In the genomic region with DNA sequence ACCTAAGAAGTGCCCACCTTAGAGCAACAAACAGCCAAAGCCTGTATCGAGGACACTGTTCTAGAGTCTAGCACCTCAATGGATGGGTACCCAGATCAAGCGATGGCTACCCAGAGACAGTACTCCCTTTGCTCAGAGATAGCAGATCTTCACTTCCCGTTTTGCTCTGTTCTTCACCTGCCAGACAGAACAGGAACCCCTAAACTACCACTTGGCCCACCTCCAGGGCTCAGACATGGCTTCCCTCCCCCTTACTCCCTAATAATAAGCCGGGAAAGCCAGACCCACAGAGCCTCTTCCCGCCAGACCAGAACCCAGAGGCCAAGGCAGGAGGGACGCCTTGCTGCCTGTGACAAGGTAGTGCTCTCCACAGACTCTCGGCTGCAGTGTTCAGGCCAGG, we compare ENCODE assay signal across 17 mouse cellular contexts. TPM values are rescaled to one million over a fixed set of nuclear protein-coding genes. Genes with fewer than 3 reads are reported as not detected.
DNase-seq lines count a peak whose midpoint lies in the region; ATAC-seq and TF ChIP-seq lines count a peak whose summit lies in the region.
"Had no signal": no experiment of that assay in that cellular context is flagged by ENCODE, and none has a peak within 500 bp of the region (broad histone marks: within the 10 kb centered on the region; RNA-seq: fewer than 3 reads in every experiment).

No protein-coding gene starts in this region.

- no peak overlapping the region for H3K27ac ChIP-seq in forebrain, embryonic 13.5 days
- H3K27ac ChIP-seq in forebrain, embryonic 12.5 days = no peak overlapping the region
- H3K27ac ChIP-seq in liver, embryonic 12.5 days = peak overlapping the region; percentile 96
- no peak overlapping the region for H3K27ac ChIP-seq in liver, embryonic 11.5 days (ENCODE audit: low read depth, low read length)
- H3K27ac ChIP-seq in MEL (ENCODE audit: control insufficient read depth, low read depth, low read length) = peak overlapping the region; percentile 59
- H3K27ac ChIP-seq in limb, embryonic 10.5 days = peak overlapping the region; percentile 91; the same call in 1 of the 2 replicates

- 0 out of 2 replicates have a peak overlapping the region, but pooled peaks have one; percentile 80 for H3K4me3 ChIP-seq in forebrain, embryonic 13.5 days
- no peak overlapping the region for H3K4me3 ChIP-seq in forebrain, embryonic 12.5 days (replicated peaks)
- no peak overlapping the region for H3K4me3 ChIP-seq in liver, embryonic 12.5 days
- H3K4me3 ChIP-seq in liver, embryonic 11.5 days (ENCODE audit: low read depth, low read length) = no peak overlapping the region
- H3K4me3 ChIP-seq in MEL (ENCODE audit: control insufficient read depth in 1 of 2, insufficient read depth in 1 of 2, low read depth in 2 of 2, low read length in 2 of 2) = peak overlapping the region in 1 of 2 experiments; percentile 85; a peak in 2 of 4 replicates
- no peak overlapping the region for H3K4me3 ChIP-seq in limb, embryonic 10.5 days
- H3K4me3 ChIP-seq: heart, adult 2 months had no signal

- intact Hi-C loops in left cerebral cortex, postnatal 36 days (cut with DNase I) = loop anchor here (1.0 kb wide), 1 partner anchor 96 kb away; the partner anchor contains the start of gene Arl2

- no peak for TF ChIP-seq CTCF in MEL (IDR thresholded peaks at IDR 0.05 in 2 of 3, conservative IDR thresholded peaks at IDR 0.05 in 1 of 3; ENCODE audit: control insufficient read depth in 1 of 3, insufficient read depth in 1 of 3, low read depth in 2 of 3, low read length in 3 of 3, poor library complexity in 1 of 3, severe bottlenecking in 1 of 3)

- H3K9me3 ChIP-seq in forebrain, embryonic 13.5 days (replicated peaks) = no peaks in the 10 kb centered on the region
- H3K9me3 ChIP-seq in forebrain, embryonic 12.5 days = no peaks in the 10 kb centered on the region
- H3K9me3 ChIP-seq in liver, embryonic 12.5 days (replicated peaks) = no peaks in the 10 kb centered on the region
- no peaks in the 10 kb centered on the region for H3K9me3 ChIP-seq in liver, embryonic 11.5 days (ENCODE audit: control insufficient read depth, low read length)
- H3K9me3 ChIP-seq in MEL (replicated peaks; ENCODE audit: insufficient read depth, low read length) = no peaks in the 10 kb centered on the region
- no peaks in the 10 kb centered on the region for H3K9me3 ChIP-seq in limb, embryonic 10.5 days (replicated peaks)
- H3K9me3 ChIP-seq: embryonic facial prominence, embryonic 13.5 days had no signal

- H3K79me2 ChIP-seq in MEL (ENCODE audit: control insufficient read depth, insufficient read depth, low read length, poor library complexity) = peaks cover 7% of the 10 kb centered on the region

- H3K36me3 ChIP-seq in forebrain, embryonic 13.5 days (ENCODE audit: poor library complexity, severe bottlenecking) = peaks cover 20% of the 10 kb centered on the region
- peaks cover 17% of the 10 kb centered on the region; the same call in 1 of the 2 replicates for H3K36me3 ChIP-seq in forebrain, embryonic 12.5 days (replicated peaks)
- peaks cover 5% of the 10 kb centered on the region; the same call in 1 of the 2 replicates for H3K36me3 ChIP-seq in liver, embryonic 12.5 days
- H3K36me3 ChIP-seq in liver, embryonic 11.5 days (ENCODE audit: control insufficient read depth, insufficient read depth, low read length) = no peaks in the 10 kb centered on the region
- H3K36me3 ChIP-seq in MEL (ENCODE audit: control insufficient read depth in 1 of 2, insufficient read depth in 2 of 2, low read length in 2 of 2) = peaks cover 0 to 37% of the 10 kb centered on the region in 2 experiments; a peak in 2 of 4 replicates
- peaks cover 9% of the 10 kb centered on the region; the same call in 1 of the 2 replicates for H3K36me3 ChIP-seq in limb, embryonic 10.5 days

- H3K27me3 ChIP-seq in forebrain, embryonic 13.5 days = no peaks in the 10 kb centered on the region
- H3K27me3 ChIP-seq in forebrain, embryonic 12.5 days = no peaks in the 10 kb centered on the region
- 0 out of 2 replicates have a peak, but pooled peaks cover 7% of the 10 kb centered on the region for H3K27me3 ChIP-seq in liver, embryonic 12.5 days (replicated peaks)
- no peaks in the 10 kb centered on the region for H3K27me3 ChIP-seq in liver, embryonic 11.5 days (replicated peaks; ENCODE audit: control insufficient read depth, insufficient read depth, low read length)
- H3K27me3 ChIP-seq in MEL (ENCODE audit: control insufficient read depth in 1 of 2, insufficient read depth in 2 of 2, low read length in 2 of 2) = no peaks in the 10 kb centered on the region
- no peaks in the 10 kb centered on the region for H3K27me3 ChIP-seq in limb, embryonic 10.5 days (ENCODE audit: low read depth, poor library complexity, severe bottlenecking)
- H3K27me3 ChIP-seq: embryonic facial prominence, embryonic 13.5 days had no signal

- no peak overlapping the region for H3K9ac ChIP-seq in forebrain, embryonic 13.5 days
- H3K9ac ChIP-seq in forebrain, embryonic 12.5 days = no peak overlapping the region
- H3K9ac ChIP-seq in liver, embryonic 12.5 days = no peak overlapping the region
- H3K9ac ChIP-seq in liver, embryonic 11.5 days (ENCODE audit: low read depth, low read length) = no peak overlapping the region
- peak overlapping the region; percentile 67 for H3K9ac ChIP-seq in MEL (ENCODE audit: control insufficient read depth, low read depth, low read length, poor library complexity, severe bottlenecking)

- peak in 1 of 2 experiments; percentile 27; a peak in 1 of 4 replicates for TF ChIP-seq EP300 in MEL (IDR thresholded peaks at IDR 0.05; ENCODE audit: low read depth in 1 of 2, low read length in 2 of 2)

- no peak for TF ChIP-seq RAD21 in MEL (IDR thresholded peaks at IDR 0.05; ENCODE audit: low read depth, low read length)

- WGBS in forebrain, embryonic 13.5 days = 66% methylated on average over 7 of the region's 7 CpGs
- 66% methylated on average over 7 of the region's 7 CpGs for WGBS in forebrain, embryonic 12.5 days
- 61% methylated on average over 7 of the region's 7 CpGs for WGBS in liver, embryonic 12.5 days (ENCODE audit: insufficient replicate concordance)
- 65% methylated on average over 7 of the region's 7 CpGs for WGBS in liver, embryonic 11.5 days
- 72% methylated on average over 7 of the region's 7 CpGs for whole genome bisulfite sequencing in limb, embryonic 10.5 days

- DNase-seq in liver, embryonic 11.5 days (ENCODE audit: low spot score) = no peak
- DNase-seq in MEL (ENCODE audit: low read depth, low spot score) = peak; percentile 82
- no peak for DNase-seq in limb, embryonic 10.5 days (ENCODE audit: low spot score)
- DNase-seq in left cerebral cortex, postnatal 36 days (ENCODE audit: low spot score in 2 of 2) = no peak

- peak overlapping the region; percentile 75; the same call in 1 of the 2 replicates for H3K4me2 ChIP-seq in forebrain, embryonic 13.5 days
- no peak overlapping the region for H3K4me2 ChIP-seq in forebrain, embryonic 12.5 days
- H3K4me2 ChIP-seq in liver, embryonic 12.5 days = no peak overlapping the region
- H3K4me2 ChIP-seq in liver, embryonic 11.5 days = no peak overlapping the region

- ATAC-seq in forebrain, embryonic 13.5 days = no peak
- ATAC-seq in forebrain, embryonic 12.5 days (ENCODE audit: low FRiP score) = no peak
- ATAC-seq in liver, embryonic 12.5 days = no peak
- no peak for ATAC-seq in liver, embryonic 11.5 days (replicated peaks; ENCODE audit: low FRiP score)

- no peak for TF ChIP-seq POLR2A in MEL (IDR thresholded peaks at IDR 0.05; ENCODE audit: control insufficient read depth in 1 of 2, insufficient read depth in 1 of 2, low read depth in 1 of 2, low read length in 2 of 2, poor library complexity in 1 of 2)

- peaks cover 11% of the 10 kb centered on the region for H3K4me1 ChIP-seq in forebrain, embryonic 13.5 days
- peaks cover 20% of the 10 kb centered on the region for H3K4me1 ChIP-seq in forebrain, embryonic 12.5 days
- H3K4me1 ChIP-seq in liver, embryonic 12.5 days = peaks cover 64% of the 10 kb centered on the region
- H3K4me1 ChIP-seq in liver, embryonic 11.5 days (replicated peaks; ENCODE audit: control insufficient read depth, insufficient read depth, low read length) = peaks cover 28% of the 10 kb centered on the region
- H3K4me1 ChIP-seq in MEL (ENCODE audit: control insufficient read depth in 1 of 2, insufficient read depth in 2 of 2, low read length in 2 of 2) = peaks cover 6 to 45% of the 10 kb centered on the region in 2 experiments
- peaks cover 25% of the 10 kb centered on the region for H3K4me1 ChIP-seq in limb, embryonic 10.5 days

RNA-seq across cellular contexts. Expression of gene Ppp2r5b, which starts 1.2 kb away (rescaled TPM):
- 53.7 and 58.8 TPM in 2 replicates for polyA plus RNA-seq in forebrain, embryonic 13.5 days (2015; fragmentation: Nextera tagmentation; extraction: Ambion mirVana)
- 51.8 and 52.4 TPM in 2 replicates for polyA plus RNA-seq in forebrain, embryonic 12.5 days (2016; fragmentation: Nextera tagmentation; extraction: Ambion mirVana)
- 6.4 TPM in 2 replicates for polyA plus RNA-seq in liver, embryonic 12.5 days (2016; fragmentation: Nextera tagmentation; extraction: Ambion mirVana)
- polyA plus RNA-seq in liver, embryonic 11.5 days (2014; fragmentation: Nextera tagmentation; extraction: Ambion mirVana) = 10.5 and 12.0 TPM in 2 replicates
- 10.4 and 14.7 TPM in 2 replicates for total RNA-seq in MEL (2012; rRNA removed)
- 10 to 100 TPM in 1 of 2 experiments, not detected in 1; 15.6 TPM for polyA plus RNA-seq in MEL (2012; ENCODE audit: insufficient read depth in 1 of 2, insufficient read length in 2 of 2, low read depth in 1 of 2, low replicate concordance in 2 of 2, missing spikeins in 1 of 2)
- polyA plus RNA-seq in limb, embryonic 10.5 days (2016; fragmentation: Nextera tagmentation; extraction: Ambion mirVana) = 16.6 and 17.2 TPM in 2 replicates
- total RNA-seq in left cerebral cortex, postnatal 36 days (2021) = 100 to 1,000 TPM; 160 to 173 TPM

RNA-seq across cellular contexts. Expression of gene Atg2a, which starts 4.6 kb away (rescaled TPM):
- polyA plus RNA-seq in forebrain, embryonic 13.5 days (2015; fragmentation: Nextera tagmentation; extraction: Ambion mirVana) = 8.9 and 9.7 TPM in 2 replicates
- polyA plus RNA-seq in forebrain, embryonic 12.5 days (2016; fragmentation: Nextera tagmentation; extraction: Ambion mirVana) = 12.0 and 14.2 TPM in 2 replicates
- polyA plus RNA-seq in liver, embryonic 12.5 days (2016; fragmentation: Nextera tagmentation; extraction: Ambion mirVana) = 7.1 and 8.2 TPM in 2 replicates
- 10.4 and 13.5 TPM in 2 replicates for polyA plus RNA-seq in liver, embryonic 11.5 days (2014; fragmentation: Nextera tagmentation; extraction: Ambion mirVana)
- 7.9 and 10.6 TPM in 2 replicates for total RNA-seq in MEL (2012; rRNA removed)
- 10 to 100 TPM in 1 of 2 experiments, not detected in 1; 21.7 TPM for polyA plus RNA-seq in MEL (2012; ENCODE audit: insufficient read depth in 1 of 2, insufficient read length in 2 of 2, low read depth in 1 of 2, low replicate concordance in 2 of 2, missing spikeins in 1 of 2)
- polyA plus RNA-seq in limb, embryonic 10.5 days (2016; fragmentation: Nextera tagmentation; extraction: Ambion mirVana) = 11.4 and 13.0 TPM in 2 replicates
- total RNA-seq in left cerebral cortex, postnatal 36 days (2021) = 10 to 100 TPM; 32.3 to 39.4 TPM

RNA-seq across cellular contexts. Expression of gene Gpha2, which starts 10.7 kb away (rescaled TPM):
- 0.31 TPM in 1 of 2 replicates, not detected in the other for polyA plus RNA-seq in forebrain, embryonic 13.5 days (2015; fragmentation: Nextera tagmentation; extraction: Ambion mirVana)
- polyA plus RNA-seq in forebrain, embryonic 12.5 days (2016; fragmentation: Nextera tagmentation; extraction: Ambion mirVana) = 0.70 and 0.91 TPM in 2 replicates
- polyA plus RNA-seq in liver, embryonic 12.5 days (2016; fragmentation: Nextera tagmentation; extraction: Ambion mirVana) = not detected in 2 replicates
- 0.70 TPM in 1 of 2 replicates, not detected in the other for polyA plus RNA-seq in liver, embryonic 11.5 days (2014; fragmentation: Nextera tagmentation; extraction: Ambion mirVana)
- total RNA-seq in MEL (2012; rRNA removed) = not detected in 2 replicates
- polyA plus RNA-seq in MEL (2012; ENCODE audit: insufficient read depth in 1 of 2, insufficient read length in 2 of 2, low read depth in 1 of 2, low replicate concordance in 2 of 2, missing spikeins in 1 of 2) = under 1 TPM in 1 of 2 experiments, not detected in 1; 0.19 TPM
- 0.97 and 2.1 TPM in 2 replicates for polyA plus RNA-seq in limb, embryonic 10.5 days (2016; fragmentation: Nextera tagmentation; extraction: Ambion mirVana)
- not detected for total RNA-seq in left cerebral cortex, postnatal 36 days (2021)
- total RNA-seq: gastrocnemius, adult 18-20 months; heart, adult 2 months; layer of hippocampus, adult 18-20 months; neutrophil, adult 5-6 weeks had no signal
- polyA plus RNA-seq: activated CD4-positive, CD25-positive, alpha-beta regulatory T cell, adult 4 months; forebrain, embryonic 14.5 days; liver, embryonic 16.5 days had no signal

RNA-seq across cellular contexts. Expression of gene Ehd1, which starts 39.7 kb away (rescaled TPM):
- 74.3 and 75.6 TPM in 2 replicates for polyA plus RNA-seq in forebrain, embryonic 13.5 days (2015; fragmentation: Nextera tagmentation; extraction: Ambion mirVana)
- 86.6 and 89.0 TPM in 2 replicates for polyA plus RNA-seq in forebrain, embryonic 12.5 days (2016; fragmentation: Nextera tagmentation; extraction: Ambion mirVana)
- 85.4 and 91.9 TPM in 2 replicates for polyA plus RNA-seq in liver, embryonic 12.5 days (2016; fragmentation: Nextera tagmentation; extraction: Ambion mirVana)
- polyA plus RNA-seq in liver, embryonic 11.5 days (2014; fragmentation: Nextera tagmentation; extraction: Ambion mirVana) = 96.5 and 105 TPM in 2 replicates
- total RNA-seq in MEL (2012; rRNA removed) = 57.8 and 65.9 TPM in 2 replicates
- polyA plus RNA-seq in MEL (2012; ENCODE audit: insufficient read depth in 1 of 2, insufficient read length in 2 of 2, low read depth in 1 of 2, low replicate concordance in 2 of 2, missing spikeins in 1 of 2) = 100 to 1,000 TPM in 1 of 2 experiments, not detected in 1; 105 TPM
- 72.5 and 74.9 TPM in 2 replicates for polyA plus RNA-seq in limb, embryonic 10.5 days (2016; fragmentation: Nextera tagmentation; extraction: Ambion mirVana)
- total RNA-seq in left cerebral cortex, postnatal 36 days (2021) = 10 to 100 TPM; 38.2 to 42.2 TPM

RNA-seq across cellular contexts. Expression of gene Majin, which starts 52.7 kb away (rescaled TPM):
- not detected in 2 replicates for polyA plus RNA-seq in forebrain, embryonic 13.5 days (2015; fragmentation: Nextera tagmentation; extraction: Ambion mirVana)
- polyA plus RNA-seq in forebrain, embryonic 12.5 days (2016; fragmentation: Nextera tagmentation; extraction: Ambion mirVana) = not detected in 2 replicates
- not detected in 2 replicates for polyA plus RNA-seq in liver, embryonic 12.5 days (2016; fragmentation: Nextera tagmentation; extraction: Ambion mirVana)
- polyA plus RNA-seq in liver, embryonic 11.5 days (2014; fragmentation: Nextera tagmentation; extraction: Ambion mirVana) = not detected in 2 replicates
- not detected in 2 replicates for total RNA-seq in MEL (2012; rRNA removed)
- polyA plus RNA-seq in MEL (2012; ENCODE audit: insufficient read depth in 1 of 2, insufficient read length in 2 of 2, low read depth in 1 of 2, low replicate concordance in 2 of 2, missing spikeins in 1 of 2) = not detected
- not detected in 2 replicates for polyA plus RNA-seq in limb, embryonic 10.5 days (2016; fragmentation: Nextera tagmentation; extraction: Ambion mirVana)
- total RNA-seq in left cerebral cortex, postnatal 36 days (2021) = under 1 TPM in 1 of 2 experiments, not detected in 1; 0.32 TPM
- total RNA-seq: gastrocnemius, adult 18-20 months; heart, adult 2 months; hematopoietic stem cell, adult 5-6 weeks; layer of hippocampus, adult 18-20 months; neutrophil, adult 5-6 weeks had no signal
- polyA plus RNA-seq: C2C12; embryonic facial prominence, embryonic 13.5 days; forebrain, embryonic 14.5 days; liver, embryonic 16.5 days had no signal

Comparison
In these comparisons a context has a peak if more than half of its experiments do, and no peak if none do; other contexts are left out.
1. H3K27ac ChIP-seq: peak in liver, embryonic 12.5 days (single experiment), MEL (single experiment) and limb, embryonic 10.5 days (single experiment); none in forebrain, embryonic 13.5 days (single experiment), forebrain, embryonic 12.5 days (single experiment) and liver, embryonic 11.5 days (single experiment).